Mouse (Mus musculus): Measurements from ENCODE around the gene Irf3.
A peak's percentile ranks its signal among the peaks of the same experiment; 100 is the strongest.

GRCm38 (mm10) chr7:45024281-45025248 lies 27.1 kb downstream of the Irf3 start:
- TF ChIP-seq CTCF (conservative IDR thresholded peaks at IDR 0.05; ENCODE audit: low read length) (0 out of 2 replicates have a peak, but pooled peaks have one; percentile 6), NANOG (IDR thresholded peaks at IDR 0.05; ENCODE audit: borderline replicate concordance, low read length) (no peak), POU5F1 (IDR thresholded peaks at IDR 0.05; ENCODE audit: borderline replicate concordance, low read length) (no peak)
